Mouse (Mus musculus): ENCODE results near the gene Cbx4. TPM values are rescaled to one million over a fixed set of nuclear protein-coding genes. Genes with fewer than 3 reads are reported as not detected.
A peak's percentile ranks its signal among the peaks of the same experiment; 100 is the strongest.

Cbx4 gene
- polyA plus RNA-seq, 1 experiment = 37.3 TPM

- H3K4me1 ChIP-seq (ENCODE audit: control insufficient read depth, insufficient read depth, insufficient read length, low read length) = peaks cover under 1% of the 10 kb centered on the region; the same call in 1 of the 2 replicates
- H3K4me3 ChIP-seq (ENCODE audit: insufficient read depth, low read depth, low read length) = no peak overlapping the region
- no peak overlapping the region for H3K27ac ChIP-seq (replicated peaks; ENCODE audit: low read depth, low read length)
Measured at GRCm38 (mm10) chr11:119095441-119095840, 9.4 kb upstream of the Cbx4 start.

GRCm38 (mm10) chr11:119093322-119093721 is 7.3 kb upstream of the Cbx4 start:
- H3K4me1 ChIP-seq (ENCODE audit: control insufficient read depth, insufficient read depth, insufficient read length, low read length) = peaks cover 7% of the 10 kb centered on the region; the same call in 1 of the 2 replicates
- no peak overlapping the region for H3K27ac ChIP-seq (replicated peaks; ENCODE audit: low read depth, low read length)
- no peak overlapping the region for H3K4me3 ChIP-seq (ENCODE audit: insufficient read depth, low read depth, low read length)

- H3K4me3 ChIP-seq (ENCODE audit: insufficient read depth, low read depth, low read length) = no peak overlapping the region
- H3K4me1 ChIP-seq (ENCODE audit: control insufficient read depth, insufficient read depth, insufficient read length, low read length) = peaks cover 11% of the 10 kb centered on the region
- no peak overlapping the region for H3K27ac ChIP-seq (replicated peaks; ENCODE audit: low read depth, low read length)
Measured at GRCm38 (mm10) chr11:119092286-119092685, 6.3 kb upstream of the Cbx4 start.

DNA sequence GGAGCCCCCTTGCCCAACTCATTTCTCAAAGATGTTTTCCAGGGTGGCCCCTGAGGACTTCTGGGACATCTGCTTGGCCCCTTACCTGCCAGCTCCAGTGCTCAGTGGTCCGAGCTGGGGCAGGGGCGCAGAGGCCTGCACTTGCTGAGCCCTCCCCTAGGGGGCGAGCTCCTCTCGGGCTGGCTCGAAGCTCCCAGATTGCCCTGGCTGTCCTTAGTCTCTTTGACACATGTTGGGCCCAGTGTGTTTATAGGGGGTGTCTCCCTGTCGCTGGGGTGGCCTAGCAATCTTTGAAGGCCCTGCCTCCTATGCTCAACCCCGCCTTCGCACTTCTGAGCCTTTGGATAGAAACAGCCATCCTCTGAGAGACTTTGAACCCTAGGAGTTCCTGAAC is 5.6 kb upstream of the Cbx4 start:
- no peak overlapping the region for H3K27ac ChIP-seq (replicated peaks; ENCODE audit: low read depth, low read length)
- H3K4me1 ChIP-seq (ENCODE audit: control insufficient read depth, insufficient read depth, insufficient read length, low read length) = peaks cover 13% of the 10 kb centered on the region
- H3K4me3 ChIP-seq (ENCODE audit: insufficient read depth, low read depth, low read length) = peak overlapping the region; percentile 60; the same call in 1 of the 2 replicates

- H3K27ac ChIP-seq (replicated peaks; ENCODE audit: low read depth, low read length) = no peak overlapping the region; the same call in 1 of the 2 replicates
- H3K4me3 ChIP-seq (ENCODE audit: insufficient read depth, low read depth, low read length) = peak overlapping the region; percentile 60
- H3K4me1 ChIP-seq (ENCODE audit: control insufficient read depth, insufficient read depth, insufficient read length, low read length) = peaks cover 13% of the 10 kb centered on the region
Measured at GRCm38 (mm10) chr11:119090961-119091597, 5.1 kb upstream of the Cbx4 start.

GRCm38 (mm10) chr11:119090076-119090960 is 4.3 kb upstream of the Cbx4 start:
- H3K4me1 ChIP-seq (ENCODE audit: control insufficient read depth, insufficient read depth, insufficient read length, low read length) = peaks cover 13% of the 10 kb centered on the region
- peak overlapping the region; percentile 60 for H3K4me3 ChIP-seq (ENCODE audit: insufficient read depth, low read depth, low read length)
- H3K27ac ChIP-seq (replicated peaks; ENCODE audit: low read depth, low read length) = no peak overlapping the region; the same call in 1 of the 2 replicates

DNA sequence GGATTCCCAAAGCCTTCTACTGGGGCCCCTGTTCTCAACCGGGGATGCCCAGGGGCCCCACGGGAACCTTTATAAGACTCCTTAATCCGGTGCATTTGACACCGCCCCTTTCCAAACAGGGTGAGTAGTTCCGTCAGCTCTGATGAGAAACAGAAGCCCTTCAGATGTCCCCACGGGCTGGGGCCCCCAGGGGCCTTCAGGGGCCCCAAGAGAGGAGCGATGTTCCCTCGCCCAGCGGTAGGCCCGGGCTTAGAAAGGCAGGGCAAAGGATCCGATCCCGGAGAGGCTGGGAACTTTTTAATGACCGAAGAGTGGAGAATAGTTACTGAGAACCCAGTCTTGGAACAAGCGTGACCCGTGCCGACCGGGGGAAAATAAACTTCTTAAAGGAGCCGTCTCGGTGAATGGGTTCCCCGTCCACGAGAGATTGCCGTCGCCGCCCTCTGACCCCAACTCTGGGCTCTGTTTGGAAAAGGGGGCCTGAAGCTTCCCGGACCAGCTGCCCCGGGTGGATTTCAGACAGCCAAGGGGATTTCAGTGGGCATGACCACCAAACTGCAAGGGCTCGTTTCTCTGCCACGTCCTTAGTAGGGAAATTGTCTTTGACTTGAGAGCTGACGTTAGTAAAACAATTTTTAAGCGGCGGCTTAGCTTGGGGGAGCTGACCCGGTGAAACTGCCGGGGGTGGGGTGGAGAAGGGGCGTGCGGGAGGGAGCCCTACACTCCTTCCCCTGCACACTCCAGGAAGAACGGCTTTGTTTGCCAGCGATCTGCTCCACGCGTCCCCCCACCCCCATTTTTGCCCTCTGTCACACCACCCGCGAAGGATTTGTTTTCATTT is 3.4 kb upstream of the Cbx4 start:
- Histone ChIP-seq H3K27ac (replicated peaks; ENCODE audit: low read depth, low read length) (no peak overlapping the region), H3K4me1 (ENCODE audit: control insufficient read depth, insufficient read depth, insufficient read length, low read length) (peaks cover 13% of the 10 kb centered on the region), H3K4me3 (ENCODE audit: insufficient read depth, low read depth, low read length) (peak overlapping the region; percentile 60)

DNA sequence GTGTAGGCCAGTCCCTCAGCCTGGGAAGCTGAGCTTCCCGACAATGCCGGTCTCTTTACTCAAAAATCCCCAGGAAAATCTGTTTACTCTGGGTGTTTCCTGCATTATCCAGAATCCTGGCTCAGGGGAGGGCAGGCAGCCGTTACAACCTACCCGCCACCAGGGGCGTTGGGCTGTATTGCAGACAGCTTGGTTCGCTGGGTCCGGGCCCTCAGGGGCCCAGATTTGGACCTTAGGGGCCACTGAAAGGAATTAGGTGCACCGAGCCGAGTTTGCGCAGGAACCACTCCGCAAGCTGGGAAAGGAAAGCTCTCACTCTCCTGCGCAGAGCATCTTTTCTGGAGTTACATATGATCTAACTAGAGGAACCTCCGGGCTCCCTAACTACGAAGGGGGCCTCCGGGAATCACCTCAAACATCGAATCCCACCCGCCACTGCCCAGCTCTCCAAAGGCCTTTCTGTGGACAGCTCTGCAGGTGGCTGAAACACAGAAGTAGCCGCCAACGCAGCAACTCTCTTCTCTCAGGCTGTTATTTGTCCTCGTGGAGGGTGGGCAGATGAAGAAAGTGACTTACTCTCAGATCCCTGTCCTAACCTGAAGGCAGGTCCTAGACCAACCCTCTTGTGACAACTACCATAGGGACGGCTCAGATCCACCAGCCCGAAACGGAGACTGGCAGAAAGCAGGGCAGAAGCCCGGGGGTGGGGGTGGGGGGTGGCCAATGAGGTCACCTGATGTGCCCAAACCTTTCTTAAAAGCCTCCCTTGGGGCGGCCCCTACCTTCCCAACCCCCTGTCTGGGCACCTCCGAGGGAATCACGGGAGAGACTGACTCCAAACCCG is 2.6 kb upstream of the Cbx4 start:
- Histone ChIP-seq H3K4me3 (ENCODE audit: insufficient read depth, low read depth, low read length) (no peak overlapping the region; the same call in 1 of the 2 replicates), H3K4me1 (ENCODE audit: control insufficient read depth, insufficient read depth, insufficient read length, low read length) (peaks cover 13% of the 10 kb centered on the region), H3K27ac (replicated peaks; ENCODE audit: low read depth, low read length) (no peak overlapping the region)

DNA sequence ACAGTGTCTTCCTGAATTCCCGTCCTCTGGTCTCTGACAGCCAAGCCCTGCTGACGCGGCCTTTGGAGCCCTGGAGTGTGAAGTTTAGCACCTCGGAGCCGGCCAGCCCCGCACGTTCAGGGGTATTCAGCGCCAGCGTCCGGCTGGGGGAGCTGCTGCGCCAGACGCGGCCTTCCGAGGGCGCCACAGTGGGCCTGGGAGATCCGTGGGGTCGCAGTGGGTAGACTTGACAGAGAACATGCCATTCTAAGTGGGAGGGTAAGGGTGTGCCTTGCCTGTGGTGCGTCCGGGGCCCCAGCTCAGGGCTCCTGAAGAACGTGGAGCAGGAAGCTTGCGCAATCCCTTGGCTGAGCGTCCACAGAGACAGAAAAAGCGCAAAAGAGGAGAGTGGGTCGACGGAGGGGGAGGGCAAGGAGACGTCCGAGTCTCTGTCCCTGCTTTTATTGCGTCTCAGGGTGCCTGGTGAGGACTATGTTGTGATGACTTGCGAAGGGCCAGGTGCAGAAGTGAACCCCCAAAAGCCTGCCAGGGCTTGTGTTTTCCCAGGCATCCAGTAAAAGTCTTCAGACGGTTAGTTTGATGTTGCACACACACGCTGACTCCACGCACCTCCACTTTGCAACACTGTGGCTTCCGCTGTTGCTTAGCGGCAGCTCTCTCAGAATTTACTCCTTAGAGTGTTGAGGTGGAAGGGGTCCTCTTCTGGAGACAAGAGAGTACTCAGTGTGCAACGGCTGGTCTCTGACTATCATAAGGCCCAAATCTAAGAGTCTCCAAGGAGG is 1.5 kb upstream of the Cbx4 start:
- no peak overlapping the region for H3K27ac ChIP-seq (replicated peaks; ENCODE audit: low read depth, low read length)
- H3K4me3 ChIP-seq (ENCODE audit: insufficient read depth, low read depth, low read length) = peak overlapping the region; percentile 25; the same call in 1 of the 2 replicates
- H3K4me1 ChIP-seq (ENCODE audit: control insufficient read depth, insufficient read depth, insufficient read length, low read length) = peaks cover 13% of the 10 kb centered on the region

DNA sequence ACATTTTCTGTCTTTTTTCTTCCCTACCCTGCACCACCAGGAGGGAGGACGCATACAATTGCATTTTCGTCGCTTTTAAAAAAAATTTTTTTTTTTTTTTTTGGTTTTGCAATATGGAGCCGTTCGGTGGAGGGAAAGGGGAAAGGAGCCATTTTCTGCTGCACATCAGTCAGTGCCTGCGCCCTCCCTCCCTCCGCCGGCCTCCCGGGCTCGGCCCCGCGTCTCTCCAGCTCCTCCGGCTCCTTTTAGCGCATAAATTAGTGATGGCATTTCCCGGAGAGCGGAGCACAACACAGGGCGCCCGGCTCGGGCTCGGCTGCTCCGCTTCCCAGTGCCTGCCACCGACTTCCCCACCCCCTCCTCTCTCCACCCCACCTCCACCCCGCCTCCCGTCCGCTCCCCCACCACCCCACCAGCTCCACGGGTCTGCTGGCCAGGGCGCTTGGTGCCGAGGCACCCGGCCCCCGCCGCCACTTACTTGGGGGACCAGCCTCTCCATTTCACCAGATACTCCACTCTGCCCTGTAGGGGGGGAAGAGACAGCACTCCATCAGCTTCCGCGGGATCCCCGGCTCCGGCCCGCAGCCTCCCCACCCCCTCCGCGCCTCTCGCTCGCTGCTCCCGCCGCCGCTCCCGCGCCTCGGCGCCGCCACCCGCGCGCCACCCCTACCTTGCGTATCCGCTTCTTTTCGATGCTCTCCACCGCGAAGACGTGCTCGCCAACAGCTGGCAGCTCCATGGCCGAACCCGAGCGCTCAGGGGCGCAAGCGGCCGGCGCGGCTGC is 550 bp downstream of the Cbx4 start:
- peak overlapping the region; percentile 77 for H3K27ac ChIP-seq (replicated peaks; ENCODE audit: low read depth, low read length)

DNA sequence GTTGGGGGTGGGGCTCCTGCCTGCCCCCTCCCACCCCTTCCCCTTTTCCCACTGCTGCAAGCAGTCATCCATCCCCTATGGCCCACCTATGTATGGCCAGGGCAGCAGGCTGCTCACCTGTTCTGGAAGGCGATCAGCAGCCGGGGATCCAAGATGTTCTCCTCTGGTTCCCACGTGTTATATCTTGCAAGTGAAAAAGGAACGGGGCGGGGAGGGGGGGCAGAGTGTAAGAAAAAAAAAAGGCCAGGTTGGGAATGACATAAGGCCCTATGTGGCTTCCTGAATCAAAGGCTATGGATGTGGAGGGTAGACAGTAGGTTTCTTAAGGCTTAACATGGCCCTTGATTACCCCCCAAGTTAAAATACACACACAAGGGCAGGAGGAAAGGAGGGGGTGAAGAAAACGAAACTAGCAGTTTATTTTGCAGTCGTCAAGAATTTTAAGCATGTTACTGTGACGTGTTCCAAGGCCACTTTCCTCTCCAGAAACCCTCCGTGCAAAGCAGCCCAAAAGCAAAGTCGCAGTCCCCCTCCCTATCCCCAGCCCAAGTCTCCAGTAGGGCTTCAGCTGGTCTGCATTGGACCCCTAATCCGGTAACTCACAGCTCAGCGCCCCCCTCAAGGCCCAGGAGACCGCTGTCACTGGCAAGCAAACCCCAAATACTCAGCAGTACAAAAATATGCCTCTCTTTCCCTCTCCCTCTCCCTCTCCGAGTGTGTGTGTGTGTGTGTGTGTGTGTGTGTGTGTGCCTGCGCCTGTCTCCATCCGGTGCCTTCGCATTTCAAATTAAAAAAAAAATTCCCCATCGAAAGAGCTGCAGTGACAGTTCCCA is 1.4 kb downstream of the Cbx4 start:
- Histone ChIP-seq H3K4me3 (ENCODE audit: insufficient read depth, low read depth, low read length) (peak overlapping the region; percentile 98), H3K27ac (replicated peaks; ENCODE audit: low read depth, low read length) (peak overlapping the region; percentile 77), H3K4me1 (ENCODE audit: control insufficient read depth, insufficient read depth, insufficient read length, low read length) (peaks cover 7% of the 10 kb centered on the region)

More for the DNA sequence above, 550 bp downstream of the Cbx4 start:
- H3K4me3 ChIP-seq (ENCODE audit: insufficient read depth, low read depth, low read length) = peak overlapping the region; percentile 98
- peaks cover 13% of the 10 kb centered on the region for H3K4me1 ChIP-seq (ENCODE audit: control insufficient read depth, insufficient read depth, insufficient read length, low read length)

DNA sequence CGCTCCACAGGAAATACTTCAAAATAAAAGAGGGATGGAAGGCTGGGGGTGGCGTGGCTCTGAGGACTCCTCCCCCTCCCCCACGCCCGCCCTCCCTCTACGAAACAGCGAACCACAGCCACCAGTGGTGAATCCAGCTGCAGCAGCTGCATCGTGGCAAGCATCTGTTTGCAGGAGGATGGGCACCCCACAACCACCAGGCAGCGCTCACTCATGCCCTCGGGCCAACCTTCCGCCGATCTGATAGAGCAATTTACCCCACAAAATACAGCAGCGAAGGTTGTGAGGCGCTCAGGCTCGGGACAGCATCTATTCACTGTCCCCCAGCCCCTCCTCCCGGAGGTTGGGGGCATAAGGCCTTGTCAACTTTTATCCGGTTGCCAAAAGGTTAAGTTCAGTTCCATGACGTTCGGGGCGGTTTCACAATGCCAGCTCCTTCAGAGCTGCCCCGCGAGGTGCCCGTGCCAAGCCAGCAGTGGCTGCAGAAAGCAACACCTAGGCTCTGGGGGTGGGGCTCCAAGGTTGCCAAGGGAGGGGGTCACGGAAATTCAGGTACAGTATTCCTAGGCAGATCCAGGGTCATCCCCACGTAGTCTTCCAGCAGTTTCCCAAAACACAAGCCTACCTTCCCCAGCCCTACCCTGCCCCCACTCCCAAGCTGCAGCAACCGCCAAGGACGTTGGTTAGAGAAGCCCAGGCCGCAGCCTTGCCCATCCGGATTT is 2.1 kb downstream of the Cbx4 start:
- Histone ChIP-seq H3K27ac (replicated peaks; ENCODE audit: low read depth, low read length) (peak overlapping the region; percentile 90), H3K4me3 (ENCODE audit: insufficient read depth, low read depth, low read length) (peak overlapping the region; percentile 98), H3K4me1 (ENCODE audit: control insufficient read depth, insufficient read depth, insufficient read length, low read length) (peaks cover 14% of the 10 kb centered on the region)
